Mouse (Mus musculus) intestine, embryonic 15.5 days (tissue): ENCODE results near the gene Gngt2. TPM values are rescaled to one million over a fixed set of nuclear protein-coding genes. Genes with fewer than 3 reads are reported as not detected.

ENCODE experiments used
- ATAC-seq: fragments of 200-750 bp; cut with Nextera tagmentation; 2 replicates; pipeline ENCODE4 v1.8.0; 2017; ENCODE audit warnings: moderate TSS enrichment, moderate library complexity
- H3K27ac ChIP-seq: fragments of 300-500 bp; sonication (generic); 2 replicates; pipeline ENCODE4 v1.5.1; 2015; ENCODE audit warnings: mild to moderate bottlenecking, inconsistent platforms
- H3K27me3 ChIP-seq: fragments of 300-500 bp; sonication (generic); replicated peaks from 2 replicates; pipeline ENCODE4 v1.6.1; 2015; ENCODE audit warnings: inconsistent platforms
- H3K36me3 ChIP-seq: fragments of 300-500 bp; sonication (generic); 2 replicates; pipeline ENCODE4 v1.6.1; 2015; ENCODE audit warnings: inconsistent platforms
- H3K4me1 ChIP-seq: fragments of 300-500 bp; sonication (generic); replicated peaks from 2 replicates; pipeline ENCODE4 v1.6.1; 2015; ENCODE audit warnings: inconsistent platforms
- H3K4me2 ChIP-seq: fragments of 300-500 bp; sonication (generic); replicated peaks from 2 replicates; pipeline ENCODE4 v1.6.1; 2015; ENCODE audit warnings: mild to moderate bottlenecking, inconsistent platforms
- H3K4me3 ChIP-seq: fragments of 300-500 bp; sonication (generic); replicated peaks from 2 replicates; pipeline ENCODE4 v1.5.1; 2015; ENCODE audit warnings: inconsistent platforms
- H3K9ac ChIP-seq: fragments of 300-500 bp; sonication (generic); 2 replicates; pipeline ENCODE4 v1.6.1; 2015; ENCODE audit warnings: inconsistent platforms
- H3K9me3 ChIP-seq: fragments of 300-500 bp; sonication (generic); 2 replicates; pipeline ENCODE4 v1.6.1; 2016; ENCODE audit warnings: inconsistent platforms
- WGBS: fragments of 180-500 bp; shearing (Covaris S2); methylation state at CpG from one replicate; pipeline ENCODE4 v1.1.7; 2015; 5-methylcytosine and 5-hydroxymethylcytosine counted together
- polyA plus RNA-seq: library from polyadenylated mRNA; unstranded; fragments of >200 nt; fragmentation: Nextera tagmentation; extraction: Ambion mirVana; gene quantifications from 2 replicates; pipeline ENCODE4 v1.2.1, GENCODE M21; 2015

Gene Gngt2
- polyA plus RNA-seq, 1 experiment from 2014 or later = 20.3 TPM

DNA sequence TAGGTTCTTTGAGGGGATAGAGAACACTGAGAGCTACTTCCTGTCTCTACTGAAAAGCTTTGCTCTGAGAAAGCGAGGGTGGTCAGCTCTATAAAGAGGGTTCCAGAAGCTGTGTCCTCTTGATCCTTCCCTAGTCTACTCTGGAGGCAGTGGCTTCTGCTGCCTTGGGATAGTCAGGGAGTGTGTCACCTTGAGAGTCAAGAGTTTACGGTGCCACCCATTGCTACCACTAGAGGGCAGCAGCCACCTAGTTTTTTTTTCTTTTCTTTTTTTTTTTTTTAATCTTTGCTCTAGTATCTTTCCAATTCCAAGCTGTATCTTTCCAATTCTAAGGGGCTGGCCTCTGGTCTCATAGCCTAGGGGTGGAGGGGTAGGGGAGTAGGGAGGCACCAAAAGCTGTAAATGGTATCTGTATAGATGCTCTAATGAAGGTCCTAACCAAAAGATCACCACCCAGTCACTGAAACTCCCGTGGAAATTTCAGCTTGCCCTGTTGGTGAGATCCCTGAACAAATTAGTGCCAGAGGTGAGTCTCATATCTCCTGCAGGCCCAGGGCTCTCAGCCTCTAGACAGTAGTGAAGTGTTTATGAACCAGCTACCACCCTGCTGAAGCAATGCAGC lies 9.4 kb upstream of the Gngt2 start:
- no peaks in the 10 kb centered on the region for H3K36me3 ChIP-seq
- H3K27ac ChIP-seq = no peak overlapping the region
- H3K9me3 ChIP-seq = no peaks in the 10 kb centered on the region
- H3K4me2 ChIP-seq = peak overlapping the region; percentile 17
- no peak overlapping the region for H3K9ac ChIP-seq
- H3K4me3 ChIP-seq = no peak overlapping the region
- ATAC-seq = no peak
- WGBS = 21% methylated on average over 3 of the region's 3 CpGs
- peaks cover 28% of the 10 kb centered on the region for H3K4me1 ChIP-seq
- H3K27me3 ChIP-seq = peaks cover 58% of the 10 kb centered on the region

- no peak overlapping the region for H3K9ac ChIP-seq
- WGBS = 71% methylated on average over 11 of the region's 11 CpGs
- no peak overlapping the region for H3K4me3 ChIP-seq
- no peaks in the 10 kb centered on the region for H3K9me3 ChIP-seq
- H3K4me1 ChIP-seq = peaks cover 28% of the 10 kb centered on the region
- no peak overlapping the region for H3K4me2 ChIP-seq
- H3K27ac ChIP-seq = no peak overlapping the region
- 0 out of 2 replicates have a peak, but pooled peaks cover 3% of the 10 kb centered on the region for H3K36me3 ChIP-seq
- peaks cover 66% of the 10 kb centered on the region for H3K27me3 ChIP-seq
- no peak for ATAC-seq
These were observed 8.6 kb upstream of the Gngt2 start for GRCm38 (mm10) chr11:95828181-95828964.

GRCm38 (mm10) chr11:95829526-95830050 lies 7.4 kb upstream of the Gngt2 start:
- no peak for ATAC-seq
- Histone ChIP-seq H3K27me3 (peaks cover 78% of the 10 kb centered on the region), H3K9ac (no peak overlapping the region), H3K36me3 (0 out of 2 replicates have a peak, but pooled peaks cover 3% of the 10 kb centered on the region), H3K4me2 (no peak overlapping the region), H3K27ac (no peak overlapping the region), H3K4me3 (no peak overlapping the region), H3K4me1 (peaks cover 38% of the 10 kb centered on the region), H3K9me3 (no peaks in the 10 kb centered on the region)
- 49% methylated on average over 4 of the region's 4 CpGs for WGBS

DNA sequence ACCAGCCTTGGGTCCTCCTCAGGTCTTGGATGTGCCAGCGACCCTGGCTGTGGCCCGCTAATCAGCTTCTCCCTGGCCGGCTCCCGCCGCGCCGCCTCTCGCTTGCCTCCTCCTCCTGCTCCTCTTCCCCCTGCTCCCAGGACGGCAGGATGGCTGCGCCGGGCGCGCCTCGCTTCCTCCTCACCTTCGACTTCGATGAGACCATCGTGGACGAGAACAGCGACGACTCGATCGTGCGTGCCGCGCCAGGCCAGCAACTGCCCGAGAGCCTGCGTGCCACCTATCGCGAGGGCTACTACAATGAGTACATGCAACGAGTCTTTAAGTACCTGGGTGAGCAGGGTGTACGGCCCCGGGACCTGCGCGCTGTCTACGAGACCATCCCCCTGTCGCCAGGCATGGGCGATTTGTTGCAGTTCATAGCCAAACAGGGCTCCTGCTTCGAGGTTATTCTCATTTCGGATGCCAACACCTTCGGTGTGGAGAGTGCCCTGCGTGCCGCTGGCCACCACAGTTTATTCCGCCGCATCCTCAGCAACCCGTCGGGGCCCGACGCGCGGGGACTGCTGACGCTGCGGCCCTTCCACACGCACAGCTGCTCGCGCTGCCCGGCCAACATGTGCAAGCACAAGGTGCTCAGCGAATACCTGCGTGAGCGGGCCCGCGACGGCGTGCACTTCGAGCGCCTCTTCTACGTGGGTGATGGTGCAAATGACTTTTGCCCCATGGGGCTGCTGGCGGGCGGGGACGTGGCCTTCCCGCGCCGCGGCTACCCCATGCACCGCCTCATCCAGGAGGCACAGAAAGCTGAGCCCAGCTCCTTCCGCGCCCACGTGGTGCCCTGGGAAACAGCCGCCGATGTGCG lies 6.4 kb upstream of the Gngt2 start:
- peaks cover 43% of the 10 kb centered on the region for H3K4me1 ChIP-seq
- peak overlapping the region; percentile 35 for H3K4me3 ChIP-seq
- no peak overlapping the region for H3K27ac ChIP-seq
- WGBS = 5% methylated on average over 80 of the region's 80 CpGs
- H3K9ac ChIP-seq = peak overlapping the region; percentile 24
- ATAC-seq = no peak
- H3K27me3 ChIP-seq = peaks cover 74% of the 10 kb centered on the region
- no peaks in the 10 kb centered on the region for H3K9me3 ChIP-seq
- peak overlapping the region; percentile 63 for H3K4me2 ChIP-seq
- 0 out of 2 replicates have a peak, but pooled peaks cover 3% of the 10 kb centered on the region for H3K36me3 ChIP-seq

DNA sequence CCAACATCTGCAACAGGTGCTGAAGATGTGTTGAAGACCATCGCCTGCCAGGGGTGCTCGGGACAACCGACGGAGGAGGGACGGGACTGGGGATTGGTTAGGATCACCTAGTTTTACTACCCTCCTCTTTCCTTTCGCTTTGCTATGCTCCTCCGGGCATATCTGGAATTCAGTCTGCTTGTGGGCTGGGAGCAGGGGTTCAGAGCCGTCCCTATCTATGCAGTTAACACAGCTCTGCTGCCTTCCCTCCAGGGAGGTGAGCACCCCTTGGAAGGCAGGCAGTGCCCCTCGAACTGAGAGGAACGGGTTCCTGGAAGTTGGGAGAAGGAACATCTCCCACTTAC lies 5.8 kb upstream of the Gngt2 start:
- Histone ChIP-seq H3K27ac (no peak overlapping the region), H3K4me3 (peak overlapping the region; percentile 35), H3K9ac (no peak overlapping the region), H3K36me3 (0 out of 2 replicates have a peak, but pooled peaks cover 3% of the 10 kb centered on the region), H3K4me2 (peak overlapping the region; percentile 63), H3K9me3 (no peaks in the 10 kb centered on the region), H3K27me3 (peaks cover 74% of the 10 kb centered on the region), H3K4me1 (peaks cover 49% of the 10 kb centered on the region)
- ATAC-seq = no peak
- 16% methylated on average over 10 of the region's 10 CpGs for WGBS

DNA sequence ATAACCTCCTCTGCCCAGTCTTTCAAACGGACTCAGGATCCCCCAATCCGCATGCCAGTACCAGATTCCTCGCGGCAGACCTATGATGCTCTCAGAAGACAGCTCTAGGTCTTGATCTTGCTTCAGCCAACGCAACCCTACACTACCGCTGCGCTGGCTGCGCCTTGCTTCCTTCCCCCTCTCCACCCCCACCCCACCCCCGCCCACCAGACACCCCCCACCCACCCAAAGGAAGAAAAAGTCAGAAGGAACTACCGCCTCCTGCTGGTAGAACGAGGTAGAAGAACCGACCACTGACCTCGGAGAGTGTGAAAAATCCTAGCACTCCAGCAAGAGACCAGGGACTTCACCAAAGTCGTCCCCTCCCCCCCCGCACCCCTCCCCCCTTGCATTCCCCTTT lies 5.4 kb upstream of the Gngt2 start:
- Histone ChIP-seq H3K27me3 (peaks cover 72% of the 10 kb centered on the region), H3K9me3 (no peaks in the 10 kb centered on the region), H3K4me1 (peaks cover 52% of the 10 kb centered on the region), H3K27ac (no peak overlapping the region), H3K4me2 (peak overlapping the region; percentile 63), H3K9ac (no peak overlapping the region), H3K4me3 (peak overlapping the region; percentile 35), H3K36me3 (0 out of 2 replicates have a peak, but pooled peaks cover 3% of the 10 kb centered on the region)
- 18% methylated on average over 14 of the region's 15 CpGs for WGBS
- no peak for ATAC-seq

GRCm38 (mm10) chr11:95832129-95833005 lies 4.6 kb upstream of the Gngt2 start:
- WGBS = 60% methylated on average over 18 of the region's 18 CpGs
- no peaks in the 10 kb centered on the region for H3K9me3 ChIP-seq
- ATAC-seq = no peak
- no peak overlapping the region for H3K4me2 ChIP-seq
- peaks cover 54% of the 10 kb centered on the region for H3K4me1 ChIP-seq
- H3K27ac ChIP-seq = no peak overlapping the region
- peaks cover 68% of the 10 kb centered on the region for H3K27me3 ChIP-seq
- H3K4me3 ChIP-seq = no peak overlapping the region
- H3K9ac ChIP-seq = no peak overlapping the region
- 0 out of 2 replicates have a peak, but pooled peaks cover 3% of the 10 kb centered on the region for H3K36me3 ChIP-seq

DNA sequence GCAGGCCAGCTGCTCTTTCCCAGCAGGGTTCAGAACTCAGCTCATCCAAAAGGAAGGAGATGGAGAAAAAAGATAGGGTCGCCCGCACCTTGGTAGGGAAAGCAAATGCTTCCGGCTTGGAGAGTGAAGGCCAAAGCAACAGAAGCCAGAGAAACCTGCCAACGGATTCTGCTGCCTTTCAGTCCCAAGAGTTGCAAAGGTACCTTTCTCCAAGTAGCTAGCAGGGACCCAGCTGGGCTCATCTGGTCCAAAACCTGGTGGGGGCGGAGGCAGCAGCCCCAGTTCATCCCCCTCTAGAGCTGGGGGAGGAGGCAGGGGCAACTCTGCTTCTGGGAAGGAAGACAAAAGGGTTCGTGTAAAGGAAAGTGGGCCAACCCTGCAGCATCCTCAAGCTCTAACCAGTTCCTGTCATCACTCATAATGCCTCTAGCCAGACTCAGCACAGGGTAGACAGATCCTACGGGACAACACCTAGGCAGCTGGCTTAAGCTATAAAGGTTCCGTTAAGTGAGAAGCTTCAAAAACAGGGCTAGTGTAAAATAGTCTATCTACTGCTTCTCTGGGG lies 3.9 kb upstream of the Gngt2 start:
- 0 out of 2 replicates have a peak, but pooled peaks cover 3% of the 10 kb centered on the region for H3K36me3 ChIP-seq
- H3K9me3 ChIP-seq = no peaks in the 10 kb centered on the region
- H3K4me2 ChIP-seq = peak overlapping the region; percentile 40
- ATAC-seq = no peak
- peaks cover 55% of the 10 kb centered on the region for H3K4me1 ChIP-seq
- 42% methylated on average over 8 of the region's 8 CpGs for WGBS
- no peak overlapping the region for H3K4me3 ChIP-seq
- H3K27me3 ChIP-seq = peaks cover 65% of the 10 kb centered on the region
- H3K27ac ChIP-seq = no peak overlapping the region
- no peak overlapping the region for H3K9ac ChIP-seq

DNA sequence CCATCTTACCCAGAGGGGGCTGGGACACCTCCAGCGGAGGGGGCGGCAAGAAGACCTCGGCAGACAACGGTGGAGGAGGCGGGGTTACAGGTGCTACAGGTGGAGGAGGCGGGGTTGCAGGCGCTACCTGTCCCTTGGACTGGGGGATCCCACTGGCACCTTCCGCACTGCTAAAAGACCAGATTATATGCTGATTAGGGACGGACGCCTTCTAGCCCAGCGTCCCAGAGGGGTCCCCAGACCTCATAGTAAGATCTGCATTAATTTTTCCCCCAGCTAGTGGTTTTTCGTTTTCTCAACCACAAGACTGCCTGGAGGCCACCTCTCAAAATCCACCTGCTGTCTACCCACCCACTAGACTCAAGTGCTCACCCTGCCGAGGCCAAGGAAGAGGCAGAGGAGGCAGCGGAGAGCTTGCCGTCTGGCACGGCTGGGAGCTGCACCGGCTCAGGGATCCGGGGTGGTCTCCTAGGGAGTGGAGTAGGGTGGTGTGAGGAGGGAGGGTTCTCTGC lies 3.3 kb upstream of the Gngt2 start:
- Histone ChIP-seq H3K9me3 (no peaks in the 10 kb centered on the region), H3K4me3 (no peak overlapping the region), H3K9ac (no peak overlapping the region), H3K36me3 (0 out of 2 replicates have a peak, but pooled peaks cover 3% of the 10 kb centered on the region), H3K4me2 (peak overlapping the region; percentile 40), H3K27me3 (peaks cover 59% of the 10 kb centered on the region), H3K4me1 (peaks cover 55% of the 10 kb centered on the region), H3K27ac (no peak overlapping the region)
- ATAC-seq = 0 out of 2 replicates have a peak, but pooled peaks have one; percentile 14
- 16% methylated on average over 18 of the region's 18 CpGs for WGBS

DNA sequence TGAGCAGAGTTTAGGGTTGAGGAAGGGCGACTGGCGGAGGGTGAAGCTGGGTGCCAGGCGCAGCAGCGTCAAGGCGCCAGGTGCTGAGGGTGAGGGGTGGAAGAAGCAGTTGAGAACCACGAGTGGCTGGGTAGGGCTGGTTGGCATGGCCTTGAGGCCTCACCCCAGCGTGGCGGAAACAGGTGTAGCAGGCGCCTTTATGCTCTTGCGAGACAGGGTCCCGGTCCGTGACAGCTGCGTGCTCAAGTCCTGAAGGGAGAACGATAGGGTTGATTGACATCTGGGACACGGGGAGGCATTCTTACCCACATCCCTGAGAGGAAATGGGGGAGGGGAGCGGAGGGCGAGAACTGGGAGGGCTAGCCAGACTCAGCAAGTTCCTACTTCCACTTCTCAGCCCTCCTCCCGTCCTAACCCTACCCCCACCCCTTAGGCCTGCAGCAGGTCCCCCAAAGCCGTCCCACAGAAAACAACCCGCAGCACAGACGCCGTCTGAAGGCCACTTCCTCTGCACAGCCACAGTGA lies 2.8 kb upstream of the Gngt2 start:
- WGBS = 20% methylated on average over 22 of the region's 22 CpGs
- 0 out of 2 replicates have a peak, but pooled peaks cover 3% of the 10 kb centered on the region for H3K36me3 ChIP-seq
- peak overlapping the region; percentile 40 for H3K4me2 ChIP-seq
- 0 out of 2 replicates have a peak, but pooled peaks have one; percentile 6 for ATAC-seq
- H3K9me3 ChIP-seq = no peaks in the 10 kb centered on the region
- no peak overlapping the region; the same call in 1 of the 2 replicates for H3K4me3 ChIP-seq
- H3K27me3 ChIP-seq = peaks cover 54% of the 10 kb centered on the region
- H3K4me1 ChIP-seq = peaks cover 55% of the 10 kb centered on the region
- H3K9ac ChIP-seq = no peak overlapping the region
- no peak overlapping the region for H3K27ac ChIP-seq
